Mouse (Mus musculus): Measurements from ENCODE around the gene Chd1. TPM values are rescaled to one million over a fixed set of nuclear protein-coding genes. Genes with fewer than 3 reads are reported as not detected.

Chd1 gene
- polyA plus RNA-seq, 1 experiment from 2014 or later: 21.2 TPM

DNA sequence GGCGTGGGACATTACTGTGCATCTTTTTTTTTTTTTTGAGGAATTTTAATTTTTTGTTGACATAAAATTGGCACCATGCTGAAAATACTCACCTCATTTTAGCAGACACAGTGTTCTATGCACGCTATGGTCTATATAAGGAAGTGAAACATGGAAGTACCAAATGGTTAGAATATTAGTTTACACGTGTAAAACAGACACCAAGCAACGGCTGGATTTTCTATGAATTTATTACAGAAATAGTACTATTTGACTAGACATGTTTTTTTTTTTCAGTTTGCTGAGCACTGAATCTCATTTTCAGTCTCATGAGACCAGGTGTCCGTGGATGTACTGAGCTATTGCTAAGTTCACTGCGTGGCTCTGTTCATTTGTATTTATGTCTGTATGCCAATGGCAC lies 69.2 kb downstream of the Chd1 start:
- Histone ChIP-seq H3K4me3 (ENCODE audit: control insufficient read depth in 1 of 2, insufficient read depth in 1 of 2, low read depth in 1 of 2, low read length in 2 of 2) (no peak overlapping the region), H3K9ac (ENCODE audit: low read length) (no peak overlapping the region), H3K9me3 (ENCODE audit: control insufficient read depth, low read length) (no peaks in the 10 kb centered on the region), H3K27ac (replicated peaks in 1 of 2; ENCODE audit: control insufficient read depth in 1 of 2, insufficient read depth in 1 of 2, low read depth in 2 of 2, low read length in 2 of 2) (no peak overlapping the region), H3K27me3 (ENCODE audit: control insufficient read depth, insufficient read depth, low read length) (no peaks in the 10 kb centered on the region), H3K36me3 (ENCODE audit: control insufficient read depth, insufficient read depth, low read length) (peaks cover 33% of the 10 kb centered on the region), H3K4me1 (ENCODE audit: control insufficient read depth in 2 of 2, insufficient read depth in 2 of 2, low read length in 2 of 2) (no peaks in the 10 kb centered on the region), H3K4me2 (ENCODE audit: low read length) (no peak overlapping the region)
- ATAC-seq (ENCODE audit: insufficient number of reproducible peaks, insufficient read depth, low FRiP score, low read depth): no peak
- 88% methylated on average over 6 of the region's 6 CpGs for whole genome bisulfite sequencing

- H3K27me3 ChIP-seq (ENCODE audit: control insufficient read depth, insufficient read depth, low read length): no peaks in the 10 kb centered on the region
- no peak for ATAC-seq (ENCODE audit: insufficient number of reproducible peaks, insufficient read depth, low FRiP score, low read depth)
- H3K27ac ChIP-seq (replicated peaks in 1 of 2; ENCODE audit: control insufficient read depth in 1 of 2, insufficient read depth in 1 of 2, low read depth in 2 of 2, low read length in 2 of 2): no peak overlapping the region
- no peak overlapping the region for H3K4me2 ChIP-seq (ENCODE audit: low read length)
- peaks cover 26% of the 10 kb centered on the region for H3K36me3 ChIP-seq (ENCODE audit: control insufficient read depth, insufficient read depth, low read length)
- 74% methylated on average over 5 of the region's 5 CpGs for WGBS
- H3K4me1 ChIP-seq (ENCODE audit: control insufficient read depth in 2 of 2, insufficient read depth in 2 of 2, low read length in 2 of 2): no peaks in the 10 kb centered on the region
- no peak overlapping the region for H3K4me3 ChIP-seq (ENCODE audit: control insufficient read depth in 1 of 2, insufficient read depth in 1 of 2, low read depth in 1 of 2, low read length in 2 of 2)
- H3K9ac ChIP-seq (ENCODE audit: low read length): no peak overlapping the region
- no peaks in the 10 kb centered on the region for H3K9me3 ChIP-seq (ENCODE audit: control insufficient read depth, low read length)
Observed at GRCm38 (mm10) chr17:15774565-15775215, 69.9 kb downstream of the Chd1 start.

DNA sequence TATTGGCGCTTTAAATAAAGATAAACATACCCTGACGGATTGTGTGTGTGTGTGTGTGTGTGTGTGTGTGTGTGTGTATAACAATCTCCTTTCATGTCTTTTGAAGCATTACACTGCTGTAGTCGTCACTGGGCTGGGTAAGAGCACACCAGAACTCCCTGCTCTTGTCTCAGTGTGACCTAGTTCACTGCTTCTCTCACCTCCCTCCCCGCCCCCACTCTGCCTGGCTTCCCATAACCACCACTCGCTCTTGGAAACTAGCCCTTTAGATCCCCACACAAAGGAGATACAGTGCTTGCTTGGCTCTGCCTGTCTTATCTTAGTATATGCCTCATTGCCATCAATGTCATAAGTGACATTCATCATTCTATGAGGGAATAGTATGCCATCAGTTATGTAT lies 71.6 kb downstream of the Chd1 start:
- Histone ChIP-seq H3K4me1 (ENCODE audit: control insufficient read depth in 2 of 2, insufficient read depth in 2 of 2, low read length in 2 of 2) (no peaks in the 10 kb centered on the region), H3K36me3 (ENCODE audit: control insufficient read depth, insufficient read depth, low read length) (peaks cover 9% of the 10 kb centered on the region), H3K4me3 (ENCODE audit: control insufficient read depth in 1 of 2, insufficient read depth in 1 of 2, low read depth in 1 of 2, low read length in 2 of 2) (no peak overlapping the region), H3K4me2 (ENCODE audit: low read length) (no peak overlapping the region), H3K27ac (replicated peaks in 1 of 2; ENCODE audit: control insufficient read depth in 1 of 2, insufficient read depth in 1 of 2, low read depth in 2 of 2, low read length in 2 of 2) (no peak overlapping the region), H3K9ac (ENCODE audit: low read length) (no peak overlapping the region), H3K27me3 (ENCODE audit: control insufficient read depth, insufficient read depth, low read length) (no peaks in the 10 kb centered on the region), H3K9me3 (ENCODE audit: control insufficient read depth, low read length) (no peaks in the 10 kb centered on the region)
- 61% methylated on average over 5 of the region's 5 CpGs for WGBS
- ATAC-seq (ENCODE audit: insufficient number of reproducible peaks, insufficient read depth, low FRiP score, low read depth): no peak

- no peak for ATAC-seq (ENCODE audit: insufficient number of reproducible peaks, insufficient read depth, low FRiP score, low read depth)
- Histone ChIP-seq H3K36me3 (ENCODE audit: control insufficient read depth, insufficient read depth, low read length) (no peaks in the 10 kb centered on the region), H3K9me3 (ENCODE audit: control insufficient read depth, low read length) (no peaks in the 10 kb centered on the region), H3K9ac (ENCODE audit: low read length) (no peak overlapping the region), H3K4me1 (ENCODE audit: control insufficient read depth in 2 of 2, insufficient read depth in 2 of 2, low read length in 2 of 2) (no peaks in the 10 kb centered on the region), H3K4me2 (ENCODE audit: low read length) (no peak overlapping the region), H3K27ac (replicated peaks in 1 of 2; ENCODE audit: control insufficient read depth in 1 of 2, insufficient read depth in 1 of 2, low read depth in 2 of 2, low read length in 2 of 2) (no peak overlapping the region), H3K4me3 (ENCODE audit: control insufficient read depth in 1 of 2, insufficient read depth in 1 of 2, low read depth in 1 of 2, low read length in 2 of 2) (no peak overlapping the region), H3K27me3 (ENCODE audit: control insufficient read depth, insufficient read depth, low read length) (no peaks in the 10 kb centered on the region)
- 77% methylated on average over 6 of the region's 6 CpGs for WGBS
Observed at GRCm38 (mm10) chr17:15777979-15778378, 73.2 kb downstream of the Chd1 start.

GRCm38 (mm10) chr17:15787036-15787435 lies 82.3 kb downstream of the Chd1 start:
- H3K27ac ChIP-seq (replicated peaks in 1 of 2; ENCODE audit: control insufficient read depth in 1 of 2, insufficient read depth in 1 of 2, low read depth in 2 of 2, low read length in 2 of 2): no peak overlapping the region
- no peak overlapping the region for H3K4me2 ChIP-seq (ENCODE audit: low read length)
- H3K9me3 ChIP-seq (ENCODE audit: control insufficient read depth, low read length): no peaks in the 10 kb centered on the region
- ATAC-seq (ENCODE audit: insufficient number of reproducible peaks, insufficient read depth, low FRiP score, low read depth): no peak
- WGBS: 21% methylated on average over 3 of the region's 3 CpGs
- H3K9ac ChIP-seq (ENCODE audit: low read length): no peak overlapping the region
- no peak overlapping the region for H3K4me3 ChIP-seq (ENCODE audit: control insufficient read depth in 1 of 2, insufficient read depth in 1 of 2, low read depth in 1 of 2, low read length in 2 of 2)
- no peaks in the 10 kb centered on the region for H3K27me3 ChIP-seq (ENCODE audit: control insufficient read depth, insufficient read depth, low read length)
- H3K36me3 ChIP-seq (ENCODE audit: control insufficient read depth, insufficient read depth, low read length): no peaks in the 10 kb centered on the region
- H3K4me1 ChIP-seq (ENCODE audit: control insufficient read depth in 2 of 2, insufficient read depth in 2 of 2, low read length in 2 of 2): no peaks in the 10 kb centered on the region

DNA sequence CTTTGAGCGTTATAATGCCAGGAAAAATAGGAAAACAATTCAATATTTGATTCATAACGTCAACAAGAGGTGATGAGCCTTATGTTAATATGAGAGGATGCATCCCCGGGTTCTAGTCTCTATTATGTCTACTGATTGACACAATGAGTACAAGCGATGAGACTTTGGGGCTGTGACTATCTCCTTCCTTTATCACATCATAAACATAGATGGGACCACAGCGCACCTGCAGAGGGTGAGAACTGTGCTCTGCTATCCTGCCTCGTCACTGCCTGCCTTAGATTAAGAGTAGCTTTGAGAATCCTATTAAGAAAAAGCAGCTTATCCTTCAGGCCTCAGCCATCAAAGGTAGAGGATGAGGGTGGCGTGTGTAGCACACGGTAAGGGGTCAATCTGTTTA lies 85.9 kb downstream of the Chd1 start:
- H3K4me3 ChIP-seq (ENCODE audit: control insufficient read depth in 1 of 2, insufficient read depth in 1 of 2, low read depth in 1 of 2, low read length in 2 of 2): no peak overlapping the region
- no peaks in the 10 kb centered on the region for H3K27me3 ChIP-seq (ENCODE audit: control insufficient read depth, insufficient read depth, low read length)
- ATAC-seq (ENCODE audit: insufficient number of reproducible peaks, insufficient read depth, low FRiP score, low read depth): no peak
- H3K9me3 ChIP-seq (ENCODE audit: control insufficient read depth, low read length): 0 out of 2 replicates have a peak, but pooled peaks cover 6% of the 10 kb centered on the region
- no peak overlapping the region for H3K4me2 ChIP-seq (ENCODE audit: low read length)
- no peaks in the 10 kb centered on the region for H3K4me1 ChIP-seq (ENCODE audit: control insufficient read depth in 2 of 2, insufficient read depth in 2 of 2, low read length in 2 of 2)
- no peaks in the 10 kb centered on the region for H3K36me3 ChIP-seq (ENCODE audit: control insufficient read depth, insufficient read depth, low read length)
- H3K9ac ChIP-seq (ENCODE audit: low read length): no peak overlapping the region
- 80% methylated on average over 8 of the region's 8 CpGs for WGBS
- H3K27ac ChIP-seq (replicated peaks in 1 of 2; ENCODE audit: control insufficient read depth in 1 of 2, insufficient read depth in 1 of 2, low read depth in 2 of 2, low read length in 2 of 2): no peak overlapping the region

GRCm38 (mm10) chr17:15799195-15799793 lies 94.5 kb downstream of the Chd1 start:
- Histone ChIP-seq H3K4me1 (ENCODE audit: control insufficient read depth in 2 of 2, insufficient read depth in 2 of 2, low read length in 2 of 2) (no peaks in the 10 kb centered on the region), H3K27me3 (ENCODE audit: control insufficient read depth, insufficient read depth, low read length) (no peaks in the 10 kb centered on the region), H3K4me2 (ENCODE audit: low read length) (no peak overlapping the region), H3K4me3 (ENCODE audit: control insufficient read depth in 1 of 2, insufficient read depth in 1 of 2, low read depth in 1 of 2, low read length in 2 of 2) (no peak overlapping the region), H3K9me3 (ENCODE audit: control insufficient read depth, low read length) (0 out of 2 replicates have a peak, but pooled peaks cover 6% of the 10 kb centered on the region), H3K9ac (ENCODE audit: low read length) (no peak overlapping the region), H3K36me3 (ENCODE audit: control insufficient read depth, insufficient read depth, low read length) (no peaks in the 10 kb centered on the region), H3K27ac (replicated peaks in 1 of 2; ENCODE audit: control insufficient read depth in 1 of 2, insufficient read depth in 1 of 2, low read depth in 2 of 2, low read length in 2 of 2) (no peak overlapping the region)
- ATAC-seq (ENCODE audit: insufficient number of reproducible peaks, insufficient read depth, low FRiP score, low read depth): no peak
- 79% methylated on average over 3 of the region's 3 CpGs for WGBS
